Mouse (Mus musculus) neural tube, embryonic 15.5 days (tissue): ENCODE results near the gene Myom3. TPM values are rescaled to one million over a fixed set of nuclear protein-coding genes. Genes with fewer than 3 reads are reported as not detected.
"Not testable (repeated sequence)": the region's sequence is repeated elsewhere in the genome, so short reads cannot be mapped to it uniquely, and the experiment has no call there.

Source experiments
- ATAC-seq: fragments of 200-750 bp; cut with Nextera tagmentation; 2 replicates; pipeline ENCODE4 v1.8.0; 2017; ENCODE audit warnings: mild to moderate bottlenecking, moderate TSS enrichment, moderate library complexity; ENCODE audit not compliant: low FRiP score
- H3K27ac ChIP-seq: fragments of 300-500 bp; sonication (generic); replicated peaks from 2 replicates; pipeline ENCODE4 v1.5.1; 2015; ENCODE audit warnings: mild to moderate bottlenecking, inconsistent platforms
- H3K27me3 ChIP-seq: fragments of 300-500 bp; sonication (generic); replicated peaks from 2 replicates; pipeline ENCODE4 v1.6.1; 2015; ENCODE audit warnings: inconsistent platforms
- H3K36me3 ChIP-seq: fragments of 300-500 bp; sonication (generic); 2 replicates; pipeline ENCODE4 v1.6.1; 2015; ENCODE audit warnings: inconsistent platforms
- H3K4me1 ChIP-seq: fragments of 300-500 bp; sonication (generic); 2 replicates; pipeline ENCODE4 v1.6.1; 2015; ENCODE audit warnings: inconsistent platforms
- H3K4me2 ChIP-seq: fragments of 300-500 bp; sonication (generic); 2 replicates; pipeline ENCODE4 v1.6.1; 2015; ENCODE audit warnings: inconsistent platforms, mild to moderate bottlenecking, moderate library complexity
- H3K4me3 ChIP-seq: fragments of 300-500 bp; sonication (generic); replicated peaks from 2 replicates; pipeline ENCODE4 v1.5.1; 2015; ENCODE audit warnings: mild to moderate bottlenecking, inconsistent platforms
- H3K9ac ChIP-seq: fragments of 300-500 bp; sonication (generic); replicated peaks from 2 replicates; pipeline ENCODE4 v1.6.1; 2015; ENCODE audit warnings: mild to moderate bottlenecking, inconsistent platforms
- H3K9me3 ChIP-seq: fragments of 300-500 bp; sonication (generic); replicated peaks from 2 replicates; pipeline ENCODE4 v1.6.1; 2016; ENCODE audit warnings: inconsistent platforms
- WGBS: fragments of 180-500 bp; shearing (Covaris S2); methylation state at CpG from one replicate; pipeline ENCODE4 v1.1.7; 2015; ENCODE audit warnings: mixed read lengths; 5-methylcytosine and 5-hydroxymethylcytosine counted together
- polyA plus RNA-seq: library from polyadenylated mRNA; unstranded; fragments of >200 nt; fragmentation: Nextera tagmentation; extraction: Ambion mirVana; gene quantifications from 2 replicates; pipeline ENCODE4 v1.2.1, GENCODE M21; 2015

The Myom3 gene
- 1.0 and 1.1 TPM in 2 replicates for polyA plus RNA-seq

- 66% methylated on average over 10 of the region's 10 CpGs for WGBS
- no peak within 1 kb of the TSS for H3K9ac ChIP-seq
- H3K36me3 ChIP-seq = no peaks in the 10 kb centered on the region
- no peak within 1 kb of the TSS for H3K4me3 ChIP-seq
- H3K27me3 ChIP-seq = 0 out of 2 replicates have a peak, but pooled peaks cover 3% of the 10 kb centered on the region
- H3K27ac ChIP-seq = no peak within 1 kb of the TSS
- peaks cover 6% of the 10 kb centered on the region for H3K4me1 ChIP-seq
- ATAC-seq = no peak
- H3K9me3 ChIP-seq = peaks cover 2% of the 10 kb centered on the region; the same call in 1 of the 2 replicates
- H3K4me2 ChIP-seq = no peak within 1 kb of the TSS
Observed at GRCm38 (mm10) chr4:135759356-135759976, at the start of gene Myom3. Gene Myom3 (plus strand): TSS chr4:135759715.

GRCm38 (mm10) chr4:135710392-135710791 lies 49.1 kb upstream of the Myom3 start:
- ATAC-seq = no peak
- no peaks in the 10 kb centered on the region for H3K36me3 ChIP-seq
- H3K9ac ChIP-seq = no peak overlapping the region
- H3K27me3 ChIP-seq = no peaks in the 10 kb centered on the region
- no peaks in the 10 kb centered on the region for H3K9me3 ChIP-seq
- no peaks in the 10 kb centered on the region for H3K4me1 ChIP-seq
- H3K4me2 ChIP-seq = no peak overlapping the region
- H3K4me3 ChIP-seq = no peak overlapping the region
- WGBS = 84% methylated on average over 3 of the region's 3 CpGs
- no peak overlapping the region for H3K27ac ChIP-seq

- Histone ChIP-seq H3K9me3 (no peaks in the 10 kb centered on the region), H3K4me1 (no peaks in the 10 kb centered on the region), H3K36me3 (no peaks in the 10 kb centered on the region), H3K9ac (no peak overlapping the region), H3K27me3 (no peaks in the 10 kb centered on the region), H3K27ac (no peak overlapping the region), H3K4me3 (no peak overlapping the region), H3K4me2 (no peak overlapping the region)
- 87% methylated on average over 8 of the region's 8 CpGs for WGBS
- no peak for ATAC-seq
Observed at GRCm38 (mm10) chr4:135714776-135715175, 44.7 kb upstream of the Myom3 start.

- H3K9ac ChIP-seq, H3K36me3 ChIP-seq, H3K9me3 ChIP-seq, H3K4me2 ChIP-seq, ATAC-seq, H3K27me3 ChIP-seq, H3K4me1 ChIP-seq, H3K27ac ChIP-seq, H3K4me3 ChIP-seq: not testable (repeated sequence)
- WGBS = 95% methylated on average over 11 of the region's 11 CpGs
Observed at GRCm38 (mm10) chr4:135716438-135716837, 43.1 kb upstream of the Myom3 start.

DNA sequence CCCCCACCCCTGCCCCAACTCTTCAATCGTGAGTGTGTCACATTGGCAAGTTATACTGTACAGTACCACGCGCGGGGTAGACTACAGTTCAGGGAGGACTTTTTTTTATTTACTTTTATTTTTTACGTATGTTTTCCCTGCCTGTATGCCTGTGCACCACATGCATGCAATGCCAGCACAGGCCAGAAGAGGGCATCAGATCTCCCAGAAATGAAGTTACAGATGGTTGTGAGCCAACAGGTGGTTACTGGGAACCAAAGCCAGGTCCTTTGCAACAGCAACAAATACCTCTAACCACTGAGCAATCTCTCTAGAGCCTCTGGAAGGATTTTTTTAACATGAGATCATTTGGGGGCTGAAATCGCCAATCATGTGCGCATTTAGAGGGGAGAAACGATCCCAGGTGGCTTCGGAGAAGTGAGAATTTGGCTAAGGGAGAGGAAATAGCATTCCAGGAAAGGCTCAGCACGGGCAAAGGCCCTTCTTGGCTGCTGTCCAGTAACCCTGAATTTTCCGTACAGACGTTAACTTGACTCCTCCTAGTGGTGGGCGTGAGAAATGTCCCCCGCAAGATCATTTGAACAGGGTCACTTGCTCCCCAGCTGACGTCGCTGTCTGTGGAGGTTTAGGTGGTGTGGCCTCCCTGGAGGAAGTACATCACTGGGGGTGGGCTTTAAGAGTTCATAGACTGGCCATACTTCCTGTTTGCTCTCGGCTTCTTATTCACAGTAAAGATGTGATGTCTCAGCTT lies 36.8 kb upstream of the Myom3 start:
- Histone ChIP-seq H3K4me3 (no peak overlapping the region), H3K27ac (no peak overlapping the region), H3K36me3 (no peaks in the 10 kb centered on the region), H3K9ac (no peak overlapping the region), H3K9me3 (0 out of 2 replicates have a peak, but pooled peaks cover 2% of the 10 kb centered on the region), H3K4me2 (no peak overlapping the region), H3K4me1 (no peaks in the 10 kb centered on the region), H3K27me3 (no peaks in the 10 kb centered on the region)
- 84% methylated on average over 17 of the region's 17 CpGs for WGBS
- no peak for ATAC-seq

DNA sequence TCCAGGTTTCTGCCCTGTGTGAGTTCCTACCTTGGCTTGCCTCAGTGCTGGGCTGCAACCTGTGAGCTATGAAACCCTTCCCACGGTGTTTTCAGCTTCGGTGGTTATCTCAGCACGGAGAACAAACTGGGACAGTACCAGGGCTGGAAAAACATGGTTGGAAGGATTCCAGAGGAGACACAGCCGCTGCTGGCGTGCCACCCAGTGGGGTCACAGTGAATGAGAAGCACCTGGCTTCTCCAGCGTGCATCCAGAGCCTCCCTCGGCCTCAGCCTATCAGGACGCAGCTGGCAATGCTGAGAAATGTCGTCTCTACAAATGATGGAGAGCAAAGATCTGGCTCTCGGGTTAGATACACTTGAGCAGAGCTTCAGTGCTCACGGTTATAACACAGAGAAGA lies 33.1 kb upstream of the Myom3 start:
- ATAC-seq = no peak
- Histone ChIP-seq H3K4me1 (no peaks in the 10 kb centered on the region), H3K36me3 (no peaks in the 10 kb centered on the region), H3K9ac (no peak overlapping the region), H3K27me3 (no peaks in the 10 kb centered on the region), H3K4me3 (no peak overlapping the region), H3K4me2 (no peak overlapping the region), H3K9me3 (no peaks in the 10 kb centered on the region), H3K27ac (no peak overlapping the region)
- 80% methylated on average over 11 of the region's 11 CpGs for WGBS

DNA sequence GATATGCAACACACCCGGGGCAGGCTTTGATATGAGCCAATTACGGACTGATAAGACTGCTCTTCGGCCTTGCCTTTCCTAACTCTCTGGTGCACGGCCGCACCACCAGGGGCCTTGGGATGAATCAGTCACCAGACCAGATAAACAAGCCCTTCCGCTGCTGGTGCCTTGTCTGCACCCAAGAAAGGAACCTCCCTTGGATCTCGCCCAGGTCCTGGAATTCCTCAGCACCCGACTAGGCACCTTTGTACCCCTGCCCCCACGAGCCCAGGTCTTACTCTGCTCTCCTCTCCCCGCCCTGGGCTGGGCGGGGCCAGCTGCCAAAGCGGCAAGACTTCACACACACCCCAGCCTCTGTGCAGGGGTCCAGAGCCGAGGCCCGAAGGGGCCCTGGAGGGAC lies 31.7 kb upstream of the Myom3 start, which contains the start of gene Il22ra1:
Gene Il22ra1, plus strand, starts transcription at position 356 of the 400 bp plus-strand sequence.
- 62% methylated on average over 14 of the region's 14 CpGs for WGBS
- no peaks in the 10 kb centered on the region for H3K4me1 ChIP-seq
- no peaks in the 10 kb centered on the region for H3K9me3 ChIP-seq
- no peaks in the 10 kb centered on the region for H3K36me3 ChIP-seq
- no peaks in the 10 kb centered on the region for H3K27me3 ChIP-seq
- H3K9ac ChIP-seq = no peak within 1 kb of the TSS
- H3K4me2 ChIP-seq = no peak within 1 kb of the TSS
- no peak within 1 kb of the TSS; the same call in 1 of the 2 replicates for H3K4me3 ChIP-seq
- H3K27ac ChIP-seq = no peak within 1 kb of the TSS
- no peak for ATAC-seq

DNA sequence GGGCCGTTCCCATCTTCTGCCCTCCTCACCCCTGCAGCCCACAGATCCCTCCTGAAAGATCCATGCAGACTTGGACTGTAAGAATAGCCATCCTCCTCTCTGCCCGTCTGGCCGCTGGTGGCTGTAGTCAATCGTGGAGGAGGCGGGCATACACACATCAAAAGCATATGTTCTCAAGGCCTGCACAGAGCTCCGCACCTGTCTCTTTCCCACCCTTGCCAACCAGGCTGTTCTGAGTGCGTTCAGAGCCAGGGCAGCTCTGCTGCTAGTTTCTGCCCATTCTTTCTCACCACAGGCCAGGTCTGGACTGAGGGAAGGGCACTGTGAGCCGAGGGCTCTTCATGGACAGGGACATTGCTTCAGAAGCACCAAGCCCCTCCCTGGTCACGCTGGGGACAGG lies 29.3 kb upstream of the Myom3 start:
- 65% methylated on average over 9 of the region's 9 CpGs for WGBS
- Histone ChIP-seq H3K36me3 (no peaks in the 10 kb centered on the region), H3K9me3 (no peaks in the 10 kb centered on the region), H3K4me2 (no peak overlapping the region), H3K9ac (no peak overlapping the region), H3K4me3 (no peak overlapping the region), H3K4me1 (no peaks in the 10 kb centered on the region), H3K27ac (no peak overlapping the region), H3K27me3 (no peaks in the 10 kb centered on the region)
- no peak for ATAC-seq

DNA sequence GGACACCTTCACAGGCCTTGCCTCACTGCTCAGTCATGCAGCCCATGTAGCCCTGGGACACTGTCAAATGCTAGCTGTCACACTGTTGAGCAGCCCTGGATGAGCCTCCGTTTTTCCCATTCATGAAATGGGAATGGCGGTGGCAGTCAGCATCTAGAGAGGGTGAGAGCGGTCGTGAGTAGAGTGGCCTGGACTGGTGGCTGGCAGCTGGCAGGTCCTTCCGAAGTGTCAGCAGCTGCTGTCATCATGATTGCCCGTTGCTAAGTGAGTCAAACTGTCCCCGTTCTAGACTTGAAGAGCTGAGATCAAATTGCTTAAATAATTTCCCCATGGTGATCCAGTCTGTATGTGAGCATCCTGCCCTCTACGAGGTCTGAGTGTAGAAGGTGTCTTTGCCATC lies 28.6 kb upstream of the Myom3 start:
- no peaks in the 10 kb centered on the region for H3K27me3 ChIP-seq
- H3K4me1 ChIP-seq = no peaks in the 10 kb centered on the region
- no peak overlapping the region for H3K4me3 ChIP-seq
- H3K9ac ChIP-seq = no peak overlapping the region
- ATAC-seq = no peak
- H3K27ac ChIP-seq = no peak overlapping the region
- no peaks in the 10 kb centered on the region for H3K36me3 ChIP-seq
- no peaks in the 10 kb centered on the region for H3K9me3 ChIP-seq
- 79% methylated on average over 8 of the region's 8 CpGs for WGBS
- H3K4me2 ChIP-seq = no peak overlapping the region

DNA sequence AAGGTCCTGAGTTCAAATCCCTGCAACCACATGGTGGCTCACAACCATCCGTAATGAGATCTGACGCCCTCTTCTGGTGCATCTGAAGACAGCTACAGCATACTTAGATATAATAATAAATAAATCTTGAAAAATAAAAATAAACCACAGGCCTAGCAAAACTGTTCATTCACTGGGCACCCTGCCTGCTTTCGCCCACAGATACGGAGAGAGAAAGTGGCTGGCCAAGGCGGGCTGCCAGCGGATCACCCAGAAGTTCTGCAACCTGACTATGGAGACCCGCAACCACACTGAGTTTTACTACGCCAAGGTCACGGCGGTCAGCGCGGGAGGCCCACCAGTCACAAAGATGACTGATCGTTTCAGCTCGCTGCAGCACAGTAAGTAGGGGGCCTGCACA lies 25.6 kb upstream of the Myom3 start:
- H3K4me1 ChIP-seq = no peaks in the 10 kb centered on the region
- H3K9ac ChIP-seq = no peak overlapping the region
- no peaks in the 10 kb centered on the region for H3K27me3 ChIP-seq
- ATAC-seq = no peak
- H3K27ac ChIP-seq = no peak overlapping the region
- H3K36me3 ChIP-seq = no peaks in the 10 kb centered on the region
- H3K4me3 ChIP-seq = no peak overlapping the region
- H3K4me2 ChIP-seq = no peak overlapping the region
- no peaks in the 10 kb centered on the region for H3K9me3 ChIP-seq
- 95% methylated on average over 14 of the region's 14 CpGs for WGBS

DNA sequence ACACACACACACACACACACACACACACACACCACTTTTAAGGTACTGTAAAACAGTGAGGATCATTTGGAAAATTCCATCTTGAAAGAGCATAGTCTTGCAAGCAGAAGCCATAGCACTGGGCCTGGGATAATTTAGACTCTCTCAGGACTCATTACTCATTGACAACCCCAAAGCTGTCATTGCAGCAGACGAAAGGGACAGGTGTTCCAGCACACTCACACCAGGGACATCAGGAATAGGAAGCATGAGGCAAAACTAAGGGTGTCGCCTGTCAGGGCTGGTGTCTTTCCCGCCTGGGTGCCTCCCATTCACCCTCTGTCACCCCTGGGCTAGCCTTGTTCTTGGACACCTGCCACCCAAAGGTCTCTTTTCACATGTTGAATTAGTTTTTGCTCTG lies 22.6 kb upstream of the Myom3 start:
- H3K9ac ChIP-seq = no peak overlapping the region
- H3K4me1 ChIP-seq = peaks cover 3% of the 10 kb centered on the region; the same call in 1 of the 2 replicates
- no peaks in the 10 kb centered on the region for H3K9me3 ChIP-seq
- no peak overlapping the region for H3K27ac ChIP-seq
- ATAC-seq = no peak
- no peak overlapping the region for H3K4me3 ChIP-seq
- H3K27me3 ChIP-seq = no peaks in the 10 kb centered on the region
- H3K36me3 ChIP-seq = no peaks in the 10 kb centered on the region
- H3K4me2 ChIP-seq = no peak overlapping the region
- WGBS = 74% methylated on average over 3 of the region's 3 CpGs

- no peak for ATAC-seq
- Histone ChIP-seq H3K4me3 (no peak overlapping the region), H3K4me1 (peaks cover 3% of the 10 kb centered on the region; the same call in 1 of the 2 replicates), H3K27ac (no peak overlapping the region), H3K36me3 (no peaks in the 10 kb centered on the region), H3K9me3 (no peaks in the 10 kb centered on the region), H3K9ac (no peak overlapping the region), H3K27me3 (no peaks in the 10 kb centered on the region), H3K4me2 (no peak overlapping the region)
- 58% methylated on average over 5 of the region's 5 CpGs for WGBS
Observed at GRCm38 (mm10) chr4:135738237-135738636, 21.3 kb upstream of the Myom3 start.
